Mouse (Mus musculus) right cerebral cortex, postnatal 4 days (tissue): Measurements from ENCODE around the gene Samd7.

Experiments
- DNase-seq: peaks from one replicate; pipeline ENCODE4 v3.0.0-alpha.2; 2022

The Samd7 gene

GRCm38 (mm10) chr3:30765311-30766027 lies 19.4 kb downstream of the Samd7 start:
- DNase-seq: no peak

DNA sequence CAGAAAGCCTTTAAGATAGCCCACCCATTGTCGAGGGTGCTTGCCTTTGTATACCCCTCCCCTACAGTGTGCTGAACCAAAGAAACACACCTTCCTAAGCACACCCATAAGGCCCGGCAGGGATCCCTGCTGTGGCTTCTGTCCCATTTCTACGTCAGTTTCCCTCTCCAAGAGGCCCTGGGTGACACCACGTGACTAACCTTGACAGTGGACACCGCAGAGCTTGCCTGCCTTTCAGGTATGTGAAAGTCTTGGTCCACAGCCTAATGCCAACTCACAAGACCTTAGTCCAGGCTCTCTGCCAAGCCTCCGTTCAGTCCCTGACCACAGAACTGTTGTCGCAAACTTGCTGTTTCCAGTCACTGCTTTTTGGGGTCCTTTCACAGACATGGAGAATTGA lies 20.1 kb downstream of the Samd7 start:
- DNase-seq: no peak

- no peak for DNase-seq
Measured at GRCm38 (mm10) chr3:30767271-30767670, 21.2 kb downstream of the Samd7 start.

DNA sequence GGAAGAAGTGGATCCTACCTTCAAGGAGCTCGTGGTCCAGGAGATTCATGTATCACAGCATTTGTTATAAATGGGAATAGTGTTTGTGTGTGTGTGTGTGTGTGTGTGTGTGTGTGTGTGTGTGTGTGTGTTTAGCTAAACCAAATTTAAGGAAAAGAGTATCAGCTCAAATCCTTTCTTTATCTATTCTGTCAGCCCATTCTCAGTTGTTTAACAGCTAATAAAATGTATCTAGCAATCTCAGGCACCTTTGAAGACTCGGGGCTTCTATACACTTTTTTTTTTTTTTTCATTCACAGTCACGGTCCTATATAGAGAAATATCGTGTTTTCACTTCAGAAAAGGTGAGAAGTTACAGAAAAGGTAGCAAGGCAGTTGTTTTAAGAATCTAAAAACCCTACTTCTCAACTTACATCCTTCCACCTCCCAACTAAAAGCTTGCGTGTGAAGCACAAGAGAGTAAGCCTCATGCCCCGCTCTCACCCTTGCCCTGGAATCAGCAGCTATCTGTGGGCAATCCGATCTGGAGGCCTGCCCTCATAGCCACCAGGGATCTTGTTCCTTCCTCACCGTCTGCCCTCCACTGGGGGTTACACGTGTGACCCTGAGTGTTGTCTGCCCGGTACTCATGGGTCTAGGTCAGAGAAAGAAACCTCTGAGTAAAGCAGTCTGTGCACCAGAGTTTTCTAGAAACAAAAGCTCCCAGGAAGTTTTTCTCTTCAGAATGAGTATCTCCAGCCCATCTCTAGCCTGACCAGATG lies 23.8 kb downstream of the Samd7 start:
- DNase-seq: no peak

DNA sequence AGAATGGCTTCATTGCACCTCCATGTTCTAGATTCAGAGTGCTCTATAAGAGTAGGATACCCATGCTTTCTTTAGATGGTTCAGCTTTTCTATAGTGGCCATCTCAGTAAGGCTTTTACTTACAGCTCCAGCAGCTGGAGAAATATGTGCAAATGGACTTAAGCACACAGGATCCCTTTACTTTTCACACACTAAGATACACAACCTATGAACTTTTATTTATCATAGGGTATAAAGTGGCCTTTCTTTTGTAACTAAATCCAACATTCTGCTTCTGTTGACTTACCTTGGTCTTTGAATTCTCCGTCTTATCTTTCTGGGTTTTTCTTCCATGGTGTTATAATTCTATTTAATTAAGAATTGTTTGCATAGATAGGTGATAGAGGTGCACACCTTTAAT lies 25.5 kb downstream of the Samd7 start:
- no peak for DNase-seq

DNA sequence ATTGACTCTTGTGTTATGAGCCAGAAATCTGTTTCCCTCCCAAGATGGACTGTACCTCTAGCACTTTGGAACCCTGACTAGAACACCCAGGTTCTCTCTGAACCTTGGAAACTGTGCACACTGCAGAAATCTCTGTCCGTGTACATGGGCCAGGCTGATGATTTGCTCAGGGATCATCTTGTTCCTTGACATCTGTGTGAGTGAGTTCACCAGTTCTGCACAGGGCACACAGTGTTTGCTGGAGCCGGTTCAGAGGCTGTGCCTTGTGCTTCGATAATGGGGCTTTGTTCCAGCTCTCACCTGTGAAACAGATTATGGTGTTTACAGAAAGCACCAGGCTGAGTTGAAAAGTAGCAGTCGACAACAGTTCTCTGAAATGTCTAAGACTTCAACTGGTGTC lies 26.5 kb downstream of the Samd7 start:
- no peak for DNase-seq

DNA sequence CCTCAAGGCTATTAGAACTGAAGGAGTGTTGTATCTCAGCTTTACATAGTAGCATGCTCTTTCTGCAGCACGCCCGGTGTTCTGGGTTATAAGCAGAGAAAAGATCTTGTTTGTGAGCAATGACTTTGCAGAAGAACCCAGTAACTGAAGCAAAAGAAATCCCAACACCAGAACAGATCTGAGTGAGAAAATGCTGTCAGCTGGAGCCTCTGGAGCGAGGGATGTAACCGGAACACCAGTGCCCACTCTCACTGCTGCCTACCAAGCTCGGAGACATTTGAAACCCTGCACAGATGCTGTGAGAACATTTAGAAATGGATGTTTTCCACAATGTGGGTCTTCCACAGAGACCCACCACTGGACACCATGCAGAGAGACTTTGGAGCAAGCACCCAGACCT lies 28.6 kb downstream of the Samd7 start:
- no peak for DNase-seq

DNA sequence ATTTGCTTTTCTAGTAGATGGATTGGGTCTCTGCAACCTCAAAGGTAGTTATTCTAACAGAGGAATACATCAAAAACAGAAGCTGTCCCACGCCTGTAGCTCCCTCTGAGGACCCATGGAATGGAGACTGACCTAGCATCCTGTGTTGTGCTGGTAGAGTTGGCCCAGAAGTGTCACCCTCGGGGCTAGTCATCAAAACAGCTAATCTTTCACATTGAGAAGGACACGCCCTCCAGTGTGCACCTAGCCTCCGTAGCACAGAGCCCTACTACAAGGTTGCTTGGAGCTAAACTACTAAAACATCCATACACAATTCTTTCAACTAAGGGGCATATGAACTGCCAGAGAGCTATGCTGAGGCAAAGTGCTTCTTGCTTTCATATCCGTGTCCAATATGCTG lies 31.9 kb downstream of the Samd7 start:
- no peak for DNase-seq

- DNase-seq: no peak
Measured at GRCm38 (mm10) chr3:30788531-30788930, 42.4 kb downstream of the Samd7 start.

GRCm38 (mm10) chr3:30792737-30793402 lies 46.8 kb downstream of the Samd7 start, which contains the start of gene Sec62:
Sec62 (plus strand) TSS chr3:30792875.
- DNase-seq: peak; percentile 95

DNA sequence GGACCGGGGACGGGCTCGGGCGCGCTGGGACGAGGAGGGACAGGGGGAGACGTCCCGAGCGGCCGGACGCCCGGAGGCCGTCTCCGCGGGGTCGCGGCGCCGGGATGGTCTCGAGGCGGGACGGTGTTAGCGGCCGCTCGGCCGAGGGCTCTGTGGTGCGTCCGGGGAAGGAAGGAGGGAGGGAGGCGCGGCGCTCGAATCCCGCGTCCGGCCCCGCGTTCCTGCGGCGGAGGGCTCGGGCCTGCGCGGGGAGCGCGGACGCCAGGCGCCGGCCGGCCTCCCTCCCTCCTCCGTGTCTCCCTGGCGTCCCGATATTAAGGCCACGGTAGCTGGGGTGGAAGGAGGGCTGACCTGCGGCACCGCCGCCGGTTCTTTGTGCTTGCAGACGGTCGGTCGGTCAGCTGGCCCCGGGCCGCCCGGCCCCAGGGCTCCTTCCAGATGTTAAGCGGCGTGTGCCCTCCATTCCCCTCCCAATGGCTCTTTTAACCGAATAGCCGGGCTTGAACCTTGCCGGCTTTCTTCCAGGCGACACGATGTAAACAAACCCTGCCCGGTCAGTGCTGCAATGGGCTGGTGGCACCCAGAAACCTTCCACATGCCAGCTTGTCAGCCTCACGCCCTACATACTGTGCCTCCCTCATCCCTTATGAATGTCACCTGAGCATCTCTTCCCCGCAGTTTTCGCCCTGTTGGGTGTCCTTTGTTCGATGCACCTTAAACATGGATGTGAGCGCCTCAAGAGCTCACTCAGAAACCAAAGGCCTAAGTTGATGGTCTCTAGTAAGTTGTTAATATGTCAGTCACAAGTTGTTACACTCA lies 47.5 kb downstream of the Samd7 start:
- peak; percentile 30 for DNase-seq

DNA sequence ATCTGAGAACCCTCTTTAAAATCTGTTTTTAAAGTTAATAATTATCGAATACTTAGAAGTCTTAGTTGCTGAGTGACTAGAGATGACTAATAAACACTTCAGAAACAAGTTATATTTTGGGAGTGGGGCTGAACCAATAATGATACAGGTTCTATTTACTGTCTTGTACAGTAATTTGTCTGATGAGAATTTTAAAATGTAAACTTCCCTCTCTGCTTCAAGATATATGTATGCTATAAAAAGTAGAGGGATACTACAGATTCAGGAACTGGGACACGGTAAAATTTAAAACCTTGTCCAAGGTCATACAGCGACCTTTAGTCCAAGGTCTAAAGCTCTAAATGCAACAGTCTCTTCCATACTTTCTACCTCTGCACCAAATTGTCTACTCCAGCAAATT lies 56.1 kb downstream of the Samd7 start:
- no peak for DNase-seq

- no peak for DNase-seq
Measured at GRCm38 (mm10) chr3:30812881-30813280, 66.8 kb downstream of the Samd7 start.
